Mouse (Mus musculus): ENCODE measurements around the gene Map3k5.

DNA sequence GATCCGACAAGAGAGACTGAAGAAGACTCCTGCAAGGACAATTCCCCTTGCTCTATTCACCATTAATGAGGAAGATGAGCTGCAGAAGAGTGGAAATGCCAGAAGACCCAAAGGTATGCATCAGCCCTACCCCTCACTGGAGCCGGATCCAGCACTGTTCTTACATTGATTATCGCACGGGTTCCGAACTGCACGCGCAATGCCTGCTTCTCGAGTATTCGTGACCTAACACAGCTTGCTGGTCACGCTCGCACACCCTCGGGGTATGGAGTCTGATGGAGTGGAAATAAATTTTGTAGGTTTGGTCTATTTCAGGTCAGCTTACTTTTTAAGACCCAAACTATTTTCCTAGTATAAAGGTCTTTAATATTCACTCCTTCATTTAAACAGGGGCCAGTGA lies 236.9 kb downstream of the Map3k5 start:
- TF ChIP-seq CTCF (IDR thresholded peaks at IDR 0.05; ENCODE audit: control insufficient read depth, insufficient read depth, insufficient replicate concordance, low read depth, low read length) (no peak), POLR2A (IDR thresholded peaks at IDR 0.05; ENCODE audit: control insufficient read depth, low read depth, low read length) (no peak)

Data from testis, adult 2 months (tissue).